Mouse (Mus musculus) MN1 (cell line): ENCODE measurements around the gene Lmod3.

Experiments
- DNase-seq: peaks from one replicate; pipeline ENCODE4 v3.0.0-alpha.2; 2016; ENCODE audit warnings: low spot score

The Lmod3 gene

GRCm38 (mm10) chr6:97252711-97253221 is at the start of gene Lmod3:
Gene Lmod3, minus strand, starts transcription at chr6:97252759.
- DNase-seq: no peak

- peak; percentile 61 for DNase-seq
These were observed 49.7 kb upstream of the Lmod3 start for GRCm38 (mm10) chr6:97302303-97302702.

GRCm38 (mm10) chr6:97300659-97301058 is 48.1 kb upstream of the Lmod3 start:
- no peak for DNase-seq

- DNase-seq: no peak
These were observed 47.6 kb upstream of the Lmod3 start for GRCm38 (mm10) chr6:97300180-97300579.

GRCm38 (mm10) chr6:97297151-97297550 is 44.6 kb upstream of the Lmod3 start:
- DNase-seq: no peak

GRCm38 (mm10) chr6:97295866-97296527 is 43.4 kb upstream of the Lmod3 start:
- no peak for DNase-seq

- no peak for DNase-seq
These were observed 42.9 kb upstream of the Lmod3 start for GRCm38 (mm10) chr6:97295416-97295815.

- no peak for DNase-seq
These were observed 41.4 kb upstream of the Lmod3 start for GRCm38 (mm10) chr6:97293667-97294569.

GRCm38 (mm10) chr6:97292894-97293293 is 40.3 kb upstream of the Lmod3 start:
- no peak for DNase-seq

GRCm38 (mm10) chr6:97292096-97292495 is 39.5 kb upstream of the Lmod3 start:
- no peak for DNase-seq

- no peak for DNase-seq
These were observed 38.8 kb upstream of the Lmod3 start for GRCm38 (mm10) chr6:97291159-97291908.

- DNase-seq: no peak
These were observed 38.1 kb upstream of the Lmod3 start for GRCm38 (mm10) chr6:97290687-97291086.

- DNase-seq: no peak
These were observed 37.3 kb upstream of the Lmod3 start for GRCm38 (mm10) chr6:97289838-97290237.

GRCm38 (mm10) chr6:97289316-97289820 is 36.8 kb upstream of the Lmod3 start:
- no peak for DNase-seq

- no peak for DNase-seq
These were observed 35.7 kb upstream of the Lmod3 start for GRCm38 (mm10) chr6:97288047-97288855.

GRCm38 (mm10) chr6:97286332-97286731 is 33.8 kb upstream of the Lmod3 start:
- DNase-seq: no peak

- DNase-seq: no peak
These were observed 31.1 kb upstream of the Lmod3 start for GRCm38 (mm10) chr6:97283676-97284075.

GRCm38 (mm10) chr6:97278878-97279277 is 26.3 kb upstream of the Lmod3 start:
- no peak for DNase-seq

GRCm38 (mm10) chr6:97278014-97278787 is 25.6 kb upstream of the Lmod3 start:
- peak; percentile 62 for DNase-seq

- no peak for DNase-seq
These were observed 24.4 kb upstream of the Lmod3 start for GRCm38 (mm10) chr6:97276890-97277497.
